Mouse (Mus musculus): Measurements from ENCODE around the gene Rab3il1.

Gene Rab3il1

GRCm38 (mm10) chr19:10054361-10055075, 53.0 kb downstream of the Rab3il1 start:
- TF ChIP-seq NANOG (IDR thresholded peaks at IDR 0.05; ENCODE audit: borderline replicate concordance, low read length): no peak
- no peak overlapping the region for H3K4me3 ChIP-seq (replicated peaks; ENCODE audit: low read length)

GRCm38 (mm10) chr19:10055261-10055660, 53.8 kb downstream of the Rab3il1 start:
- no peak overlapping the region for H3K4me3 ChIP-seq (replicated peaks; ENCODE audit: low read length)
- TF ChIP-seq NANOG (IDR thresholded peaks at IDR 0.05; ENCODE audit: borderline replicate concordance, low read length) (no peak), CTCF (conservative IDR thresholded peaks at IDR 0.05; ENCODE audit: low read length) (no peak), POU5F1 (IDR thresholded peaks at IDR 0.05; ENCODE audit: borderline replicate concordance, low read length) (no peak)

More at GRCm38 (mm10) chr19:10054361-10055075, 53.0 kb downstream of the Rab3il1 start:
- Histone ChIP-seq H3K9me3 (ENCODE audit: low read length) (no peaks in the 10 kb centered on the region), H3K27me3 (ENCODE audit: insufficient read depth, low read length) (peaks cover 45% of the 10 kb centered on the region), H3K4me1 (replicated peaks; ENCODE audit: low read depth, low read length) (peaks cover 15% of the 10 kb centered on the region), H3K36me3 (ENCODE audit: insufficient read depth, low read length) (no peaks in the 10 kb centered on the region)

GRCm38 (mm10) chr19:10055783-10056660, 54.6 kb downstream of the Rab3il1 start:
- peaks cover 39% of the 10 kb centered on the region for H3K27me3 ChIP-seq (ENCODE audit: insufficient read depth, low read length)
- H3K4me1 ChIP-seq (replicated peaks; ENCODE audit: low read depth, low read length): peaks cover 21% of the 10 kb centered on the region
- no peaks in the 10 kb centered on the region for H3K9me3 ChIP-seq (ENCODE audit: low read length)
- TF ChIP-seq POU5F1 (IDR thresholded peaks at IDR 0.05; ENCODE audit: borderline replicate concordance, low read length) (no peak), NANOG (IDR thresholded peaks at IDR 0.05; ENCODE audit: borderline replicate concordance, low read length) (no peak), CTCF (conservative IDR thresholded peaks at IDR 0.05; ENCODE audit: low read length) (no peak)
- 0 out of 2 replicates have a peak, but pooled peaks cover 3% of the 10 kb centered on the region for H3K36me3 ChIP-seq (ENCODE audit: insufficient read depth, low read length)
- H3K4me3 ChIP-seq (replicated peaks; ENCODE audit: low read length): no peak overlapping the region; the same call in 1 of the 2 replicates

More at GRCm38 (mm10) chr19:10055261-10055660, 53.8 kb downstream of the Rab3il1 start:
- peaks cover 16% of the 10 kb centered on the region for H3K4me1 ChIP-seq (replicated peaks; ENCODE audit: low read depth, low read length)
- H3K9me3 ChIP-seq (ENCODE audit: low read length): no peaks in the 10 kb centered on the region
- H3K36me3 ChIP-seq (ENCODE audit: insufficient read depth, low read length): no peaks in the 10 kb centered on the region
- peaks cover 44% of the 10 kb centered on the region for H3K27me3 ChIP-seq (ENCODE audit: insufficient read depth, low read length)

- Histone ChIP-seq H3K4me1 (replicated peaks; ENCODE audit: low read depth, low read length) (peaks cover 21% of the 10 kb centered on the region), H3K9me3 (ENCODE audit: low read length) (no peaks in the 10 kb centered on the region), H3K36me3 (ENCODE audit: insufficient read depth, low read length) (peaks cover 9% of the 10 kb centered on the region), H3K4me3 (replicated peaks; ENCODE audit: low read length) (no peak overlapping the region), H3K27me3 (ENCODE audit: insufficient read depth, low read length) (peaks cover 39% of the 10 kb centered on the region)
- TF ChIP-seq CTCF (conservative IDR thresholded peaks at IDR 0.05; ENCODE audit: low read length): no peak
- no peak for TF ChIP-seq NANOG (IDR thresholded peaks at IDR 0.05; ENCODE audit: borderline replicate concordance, low read length)
- TF ChIP-seq POU5F1 (IDR thresholded peaks at IDR 0.05; ENCODE audit: borderline replicate concordance, low read length): no peak
Observed at GRCm38 (mm10) chr19:10056686-10057085, 55.2 kb downstream of the Rab3il1 start.

GRCm38 (mm10) chr19:10057486-10058351, 56.2 kb downstream of the Rab3il1 start:
- Histone ChIP-seq H3K4me1 (replicated peaks; ENCODE audit: low read depth, low read length) (peaks cover 21% of the 10 kb centered on the region), H3K36me3 (ENCODE audit: insufficient read depth, low read length) (peaks cover 20% of the 10 kb centered on the region), H3K9me3 (ENCODE audit: low read length) (no peaks in the 10 kb centered on the region), H3K27me3 (ENCODE audit: insufficient read depth, low read length) (peaks cover 29% of the 10 kb centered on the region), H3K4me3 (replicated peaks; ENCODE audit: low read length) (no peak overlapping the region)
- no peak for TF ChIP-seq NANOG (IDR thresholded peaks at IDR 0.05; ENCODE audit: borderline replicate concordance, low read length)
- no peak for TF ChIP-seq POU5F1 (IDR thresholded peaks at IDR 0.05; ENCODE audit: borderline replicate concordance, low read length)
- no peak for TF ChIP-seq CTCF (conservative IDR thresholded peaks at IDR 0.05; ENCODE audit: low read length)

GRCm38 (mm10) chr19:10058352-10058825, 56.9 kb downstream of the Rab3il1 start:
- Histone ChIP-seq H3K4me1 (replicated peaks; ENCODE audit: low read depth, low read length) (peaks cover 21% of the 10 kb centered on the region), H3K9me3 (ENCODE audit: low read length) (no peaks in the 10 kb centered on the region), H3K27me3 (ENCODE audit: insufficient read depth, low read length) (peaks cover 26% of the 10 kb centered on the region), H3K4me3 (replicated peaks; ENCODE audit: low read length) (no peak overlapping the region), H3K36me3 (ENCODE audit: insufficient read depth, low read length) (peaks cover 26% of the 10 kb centered on the region)
- TF ChIP-seq CTCF (conservative IDR thresholded peaks at IDR 0.05; ENCODE audit: low read length) (no peak), POU5F1 (IDR thresholded peaks at IDR 0.05; ENCODE audit: borderline replicate concordance, low read length) (no peak), NANOG (IDR thresholded peaks at IDR 0.05; ENCODE audit: borderline replicate concordance, low read length) (no peak)

GRCm38 (mm10) chr19:10058876-10059427, 57.5 kb downstream of the Rab3il1 start:
- no peak overlapping the region for H3K4me3 ChIP-seq (replicated peaks; ENCODE audit: low read length)
- H3K36me3 ChIP-seq (ENCODE audit: insufficient read depth, low read length): peaks cover 32% of the 10 kb centered on the region
- no peak for TF ChIP-seq POU5F1 (IDR thresholded peaks at IDR 0.05; ENCODE audit: borderline replicate concordance, low read length)
- no peak for TF ChIP-seq CTCF (conservative IDR thresholded peaks at IDR 0.05; ENCODE audit: low read length)
- TF ChIP-seq NANOG (IDR thresholded peaks at IDR 0.05; ENCODE audit: borderline replicate concordance, low read length): no peak
- H3K4me1 ChIP-seq (replicated peaks; ENCODE audit: low read depth, low read length): peaks cover 19% of the 10 kb centered on the region
- H3K27me3 ChIP-seq (ENCODE audit: insufficient read depth, low read length): peaks cover 26% of the 10 kb centered on the region
- no peaks in the 10 kb centered on the region for H3K9me3 ChIP-seq (ENCODE audit: low read length)

All from E14TG2a.4 (cell line).